Mouse (Mus musculus) lung, adult 2 months (tissue): ENCODE results near the gene Opcml.

Experiments used
- CTCF ChIP-seq: fragments of 200-500 bp; IDR thresholded peaks from 2 replicates; pipeline ENCODE4 v1.5.1; 2011; ENCODE audit warnings: mild to moderate bottlenecking, low read length, control low read depth; ENCODE audit not compliant: insufficient read depth
- POLR2A ChIP-seq: fragments of 200-500 bp; IDR thresholded peaks from 2 replicates; pipeline ENCODE4 v1.6.1; 2011; ENCODE audit warnings: low read depth, mild to moderate bottlenecking, control low read depth, low read length, borderline replicate concordance; ENCODE audit errors: extremely low read depth

DNA sequence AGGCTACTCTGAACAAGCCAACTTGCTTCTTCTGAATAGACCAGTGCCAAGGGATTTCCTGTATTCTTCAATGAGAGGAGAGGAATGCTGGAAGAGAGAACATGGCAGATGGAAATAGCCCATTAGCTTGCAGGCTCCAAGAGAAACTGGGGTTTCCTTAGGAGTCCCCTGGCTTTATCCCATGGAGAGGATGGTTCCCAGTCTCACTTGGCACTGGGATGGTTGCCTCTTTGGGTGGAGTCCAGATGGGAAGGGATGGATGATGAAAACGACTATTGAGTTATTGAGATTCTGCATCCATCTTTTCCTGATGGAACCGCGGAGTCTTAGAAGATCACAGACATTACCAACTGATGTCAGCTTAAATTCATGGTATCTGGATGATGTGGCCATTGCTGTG is 13.9 kb downstream of the Opcml start:
- TF ChIP-seq CTCF: no peak
- TF ChIP-seq POLR2A: no peak
